Mouse (Mus musculus) heart, embryonic 13.5 days (tissue): ENCODE measurements around the gene Zfp57. TPM values are rescaled to one million over a fixed set of nuclear protein-coding genes. Genes with fewer than 3 reads are reported as not detected.
"Not testable (repeated sequence)": the region's sequence is repeated elsewhere in the genome, so short reads cannot be mapped to it uniquely, and the experiment has no call there.

Experiments used
- ATAC-seq: fragments of 200-750 bp; cut with Nextera tagmentation; 2 replicates; pipeline ENCODE4 v1.8.0; 2017; ENCODE audit warnings: moderate TSS enrichment; ENCODE audit not compliant: insufficient number of reproducible peaks, low FRiP score, low TSS enrichment; ENCODE audit errors: extremely low read depth
- H3K27ac ChIP-seq: fragments of 300-500 bp; sonication (generic); replicated peaks from 2 replicates; pipeline ENCODE4 v1.5.1; 2015; ENCODE audit warnings: moderate library complexity, mild to moderate bottlenecking, inconsistent platforms
- H3K27me3 ChIP-seq: fragments of 300-500 bp; sonication (generic); replicated peaks from 2 replicates; pipeline ENCODE4 v1.6.1; 2015; ENCODE audit warnings: mild to moderate bottlenecking, inconsistent platforms
- H3K36me3 ChIP-seq: fragments of 300-500 bp; sonication (generic); 2 replicates; pipeline ENCODE4 v1.6.1; 2015; ENCODE audit warnings: mild to moderate bottlenecking, inconsistent platforms
- H3K4me1 ChIP-seq: fragments of 300-500 bp; sonication (generic); 2 replicates; pipeline ENCODE4 v1.6.1; 2015; ENCODE audit warnings: inconsistent platforms
- H3K4me2 ChIP-seq: fragments of 300-500 bp; sonication (generic); 2 replicates; pipeline ENCODE4 v1.6.1; 2015; ENCODE audit warnings: inconsistent platforms, mild to moderate bottlenecking, moderate library complexity
- H3K4me3 ChIP-seq: fragments of 300-500 bp; sonication (generic); 2 replicates; pipeline ENCODE4 v1.5.1; 2015; ENCODE audit warnings: moderate library complexity, mild to moderate bottlenecking, inconsistent platforms
- H3K9ac ChIP-seq: fragments of 300-500 bp; sonication (generic); 2 replicates; pipeline ENCODE4 v1.6.1; 2015; ENCODE audit warnings: inconsistent platforms, mild to moderate bottlenecking, moderate library complexity
- H3K9me3 ChIP-seq: fragments of 300-500 bp; sonication (generic); 2 replicates; pipeline ENCODE4 v1.6.1; 2016; ENCODE audit warnings: inconsistent platforms
- WGBS: fragments of 180-500 bp; shearing (Covaris S2); methylation state at CpG from one replicate; pipeline ENCODE4 v1.1.7; 2015; ENCODE audit warnings: mixed read lengths; 5-methylcytosine and 5-hydroxymethylcytosine counted together
- polyA plus RNA-seq: library from polyadenylated mRNA; unstranded; fragments of >200 nt; fragmentation: Nextera tagmentation; extraction: Ambion mirVana; gene quantifications from 2 replicates; pipeline ENCODE4 v1.2.1, GENCODE M21; 2015

Gene Zfp57
- polyA plus RNA-seq, 1 experiment from 2014 or later: 42.5 TPM

- peaks cover 15% of the 10 kb centered on the region for H3K27me3 ChIP-seq
- H3K4me1 ChIP-seq: peaks cover 16% of the 10 kb centered on the region
- peak within 1 kb of the TSS; percentile 63 for H3K9ac ChIP-seq
- H3K9me3 ChIP-seq: no peaks in the 10 kb centered on the region
- H3K36me3 ChIP-seq: no peaks in the 10 kb centered on the region
- peak within 1 kb of the TSS; percentile 71 for H3K4me2 ChIP-seq
- no peak within 1 kb of the TSS for H3K27ac ChIP-seq
- no peak for ATAC-seq
- 6% methylated on average over 18 of the region's 18 CpGs for WGBS
- H3K4me3 ChIP-seq: peak within 1 kb of the TSS; percentile 44
Measured at GRCm38 (mm10) chr17:36981221-36981813, 19.6 kb upstream of the Zfp57 start, which contains the start of gene 2410137M14Rik. Gene 2410137M14Rik (minus strand): TSS chr17:36981237.

GRCm38 (mm10) chr17:36981845-36982244, 19.1 kb upstream of the Zfp57 start:
- Histone ChIP-seq H3K36me3 (no peaks in the 10 kb centered on the region), H3K27ac (no peak overlapping the region), H3K4me1 (peaks cover 16% of the 10 kb centered on the region), H3K9ac (peak overlapping the region; percentile 63; the same call in 1 of the 2 replicates), H3K9me3 (no peaks in the 10 kb centered on the region), H3K27me3 (peaks cover 20% of the 10 kb centered on the region), H3K4me3 (peak overlapping the region; percentile 44), H3K4me2 (peak overlapping the region; percentile 71)
- no peak for ATAC-seq
- WGBS: 4% methylated on average over 4 of the region's 4 CpGs

GRCm38 (mm10) chr17:36982253-36983155, 18.5 kb upstream of the Zfp57 start:
- no peak overlapping the region for H3K9ac ChIP-seq
- H3K4me1 ChIP-seq: peaks cover 16% of the 10 kb centered on the region
- no peak overlapping the region for H3K4me2 ChIP-seq
- H3K9me3 ChIP-seq: no peaks in the 10 kb centered on the region
- WGBS: 37% methylated on average over 5 of the region's 5 CpGs
- no peaks in the 10 kb centered on the region for H3K36me3 ChIP-seq
- peaks cover 26% of the 10 kb centered on the region for H3K27me3 ChIP-seq
- no peak for ATAC-seq
- H3K4me3 ChIP-seq: no peak overlapping the region
- no peak overlapping the region for H3K27ac ChIP-seq

- Histone ChIP-seq H3K4me1 (peaks cover 6% of the 10 kb centered on the region; the same call in 1 of the 2 replicates), H3K9me3 (no peaks in the 10 kb centered on the region), H3K4me3 (peak overlapping the region; percentile 41), H3K36me3 (no peaks in the 10 kb centered on the region), H3K9ac (peak overlapping the region; percentile 4; the same call in 1 of the 2 replicates), H3K4me2 (peak overlapping the region; percentile 65), H3K27ac (no peak overlapping the region), H3K27me3 (peaks cover 43% of the 10 kb centered on the region)
- ATAC-seq: no peak
- 5% methylated on average over 24 of the region's 24 CpGs for WGBS
Measured at GRCm38 (mm10) chr17:36988475-36988874, 12.5 kb upstream of the Zfp57 start.

GRCm38 (mm10) chr17:36989437-36989836, 11.5 kb upstream of the Zfp57 start, which contains the start of gene H2-M5:
Gene H2-M5 (minus strand): TSS chr17:36989537.
- peaks cover 6% of the 10 kb centered on the region; the same call in 1 of the 2 replicates for H3K4me1 ChIP-seq
- peak within 1 kb of the TSS; percentile 4; the same call in 1 of the 2 replicates for H3K9ac ChIP-seq
- no peak for ATAC-seq
- H3K9me3 ChIP-seq: no peaks in the 10 kb centered on the region
- peak within 1 kb of the TSS; percentile 41 for H3K4me3 ChIP-seq
- H3K36me3 ChIP-seq: no peaks in the 10 kb centered on the region
- H3K4me2 ChIP-seq: peak within 1 kb of the TSS; percentile 65
- WGBS: 25% methylated on average over 5 of the region's 5 CpGs
- peaks cover 43% of the 10 kb centered on the region for H3K27me3 ChIP-seq
- no peak within 1 kb of the TSS for H3K27ac ChIP-seq

- WGBS: 90% methylated on average over 6 of the region's 6 CpGs
- not testable (repeated sequence) for H3K4me3 ChIP-seq
Measured at GRCm38 (mm10) chr17:36990630-36991029, 10.3 kb upstream of the Zfp57 start.

GRCm38 (mm10) chr17:36992336-36993104, 8.4 kb upstream of the Zfp57 start:
- 49% methylated on average over 3 of the region's 3 CpGs for WGBS
- H3K9ac ChIP-seq: no peak overlapping the region
- ATAC-seq: no peak

More at GRCm38 (mm10) chr17:36990630-36991029, 10.3 kb upstream of the Zfp57 start:
- peaks cover 43% of the 10 kb centered on the region for H3K27me3 ChIP-seq
- H3K36me3 ChIP-seq, H3K27ac ChIP-seq, ATAC-seq, H3K9me3 ChIP-seq, H3K4me2 ChIP-seq, H3K4me1 ChIP-seq, H3K9ac ChIP-seq: not testable (repeated sequence)

GRCm38 (mm10) chr17:36993770-36994325, 7.1 kb upstream of the Zfp57 start:
- H3K27me3 ChIP-seq: peaks cover 18% of the 10 kb centered on the region
- no peaks in the 10 kb centered on the region for H3K36me3 ChIP-seq
- ATAC-seq: no peak
- H3K27ac ChIP-seq: no peak overlapping the region
- no peak overlapping the region for H3K4me2 ChIP-seq
- H3K4me1 ChIP-seq: peaks cover under 1% of the 10 kb centered on the region; the same call in 1 of the 2 replicates
- no peaks in the 10 kb centered on the region for H3K9me3 ChIP-seq
- WGBS: 87% methylated on average over 4 of the region's 4 CpGs
- H3K4me3 ChIP-seq: no peak overlapping the region
- no peak overlapping the region for H3K9ac ChIP-seq

More at GRCm38 (mm10) chr17:36992336-36993104, 8.4 kb upstream of the Zfp57 start:
- H3K36me3 ChIP-seq: no peaks in the 10 kb centered on the region
- H3K27me3 ChIP-seq: peaks cover 31% of the 10 kb centered on the region
- H3K27ac ChIP-seq: no peak overlapping the region
- no peak overlapping the region for H3K4me2 ChIP-seq
- H3K9me3 ChIP-seq: no peaks in the 10 kb centered on the region
- no peak overlapping the region for H3K4me3 ChIP-seq
- H3K4me1 ChIP-seq: peaks cover 6% of the 10 kb centered on the region; the same call in 1 of the 2 replicates

GRCm38 (mm10) chr17:36994528-36994927, 6.4 kb upstream of the Zfp57 start:
- Histone ChIP-seq H3K4me2 (no peak overlapping the region), H3K9ac (no peak overlapping the region), H3K9me3 (no peaks in the 10 kb centered on the region), H3K27me3 (peaks cover 11% of the 10 kb centered on the region), H3K4me1 (no peaks in the 10 kb centered on the region), H3K27ac (no peak overlapping the region), H3K4me3 (no peak overlapping the region), H3K36me3 (no peaks in the 10 kb centered on the region)
- no peak for ATAC-seq
- 77% methylated on average over 2 of the region's 2 CpGs for WGBS

GRCm38 (mm10) chr17:36995448-36995847, 5.5 kb upstream of the Zfp57 start:
- Histone ChIP-seq H3K27me3 (peaks cover 5% of the 10 kb centered on the region; the same call in 1 of the 2 replicates), H3K4me2 (no peak overlapping the region), H3K27ac (no peak overlapping the region), H3K9ac (no peak overlapping the region), H3K4me3 (no peak overlapping the region), H3K36me3 (no peaks in the 10 kb centered on the region), H3K9me3 (no peaks in the 10 kb centered on the region), H3K4me1 (no peaks in the 10 kb centered on the region)
- 62% methylated on average over 3 of the region's 3 CpGs for whole genome bisulfite sequencing
- no peak for ATAC-seq
